Mouse (Mus musculus) right cerebral cortex, postnatal 36 days (tissue): ENCODE data around the gene Arpc1a.
"Not testable (repeated sequence)": the region's sequence is repeated elsewhere in the genome, so short reads cannot be mapped to it uniquely, and the experiment has no call there.

Experiments
- DNase-seq, 2 experiments: peaks; one replicate each; pipeline ENCODE4 v3.0.0; 2022; ENCODE audit warnings: low spot score in 2 of 2, mixed read lengths in 1 of 2

Gene Arpc1a

GRCm38 (mm10) chr5:145083632-145084451 lies at the start of gene Arpc1a, which contains the start of gene Kpna7:
Arpc1a (plus strand) TSS chr5:145083830.
Kpna7 (minus strand) TSS chr5:145084030.
- DNase-seq: peak; percentile 86 to 89

- DNase-seq: no peak
Measured at GRCm38 (mm10) chr5:145041628-145042027, 42.0 kb upstream of the Arpc1a start.

- DNase-seq: not testable (repeated sequence)
Measured at GRCm38 (mm10) chr5:145042690-145043089, 40.9 kb upstream of the Arpc1a start, which contains the start of gene 1700018F24Rik. 1700018F24Rik (plus strand) TSS chr5:145042990.

- DNase-seq: not testable (repeated sequence)
Measured at GRCm38 (mm10) chr5:145054187-145054586, 29.4 kb upstream of the Arpc1a start.

GRCm38 (mm10) chr5:145057907-145058306 lies 25.7 kb upstream of the Arpc1a start:
- DNase-seq: no peak

GRCm38 (mm10) chr5:145058722-145059121 lies 24.9 kb upstream of the Arpc1a start:
- DNase-seq: no peak

- DNase-seq: no peak
Measured at GRCm38 (mm10) chr5:145059524-145059923, 24.1 kb upstream of the Arpc1a start.

- DNase-seq: no peak
Measured at GRCm38 (mm10) chr5:145064765-145065340, 18.8 kb upstream of the Arpc1a start.

GRCm38 (mm10) chr5:145068863-145069262 lies 14.8 kb upstream of the Arpc1a start:
- DNase-seq: no peak

- peak; percentile 29 to 50 for DNase-seq
Measured at GRCm38 (mm10) chr5:145069707-145070106, 13.9 kb upstream of the Arpc1a start.

GRCm38 (mm10) chr5:145071342-145071741 lies 12.3 kb upstream of the Arpc1a start:
- DNase-seq: no peak

GRCm38 (mm10) chr5:145075081-145075480 lies 8.5 kb upstream of the Arpc1a start:
- no peak for DNase-seq

- DNase-seq: no peak
Measured at GRCm38 (mm10) chr5:145081866-145082613, 1.6 kb upstream of the Arpc1a start.

- not testable (repeated sequence) for DNase-seq
Measured at GRCm38 (mm10) chr5:145083201-145083600, 429 bp upstream of the Arpc1a start.

- DNase-seq: no peak
Measured at GRCm38 (mm10) chr5:145084822-145085221, 1.2 kb downstream of the Arpc1a start.

GRCm38 (mm10) chr5:145088186-145088585 lies 4.6 kb downstream of the Arpc1a start:
- no peak for DNase-seq

GRCm38 (mm10) chr5:145089878-145090277 lies 6.2 kb downstream of the Arpc1a start:
- no peak for DNase-seq

GRCm38 (mm10) chr5:145096195-145096594 lies 12.6 kb downstream of the Arpc1a start:
- no peak for DNase-seq

- DNase-seq: no peak
Measured at GRCm38 (mm10) chr5:145098340-145098821, 14.8 kb downstream of the Arpc1a start.

- no peak for DNase-seq
Measured at GRCm38 (mm10) chr5:145100960-145101359, 17.3 kb downstream of the Arpc1a start.

GRCm38 (mm10) chr5:145101451-145101850 lies 17.8 kb downstream of the Arpc1a start:
- not testable (repeated sequence) for DNase-seq

- DNase-seq: no peak
Measured at GRCm38 (mm10) chr5:145102706-145103105, 19.1 kb downstream of the Arpc1a start.
